Mouse (Mus musculus): Measurements from ENCODE around the gene Cadm3. TPM values are rescaled to one million over a fixed set of nuclear protein-coding genes. Genes with fewer than 3 reads are reported as not detected.

The Cadm3 gene
- polyA plus RNA-seq, 1 experiment from 2014 or later = 30.7 TPM

- Histone ChIP-seq H3K4me3 (ENCODE audit: low read depth, low read length) (no peak overlapping the region), H3K9ac (ENCODE audit: low read depth, low read length) (0 out of 2 replicates have a peak overlapping the region, but pooled peaks have one; percentile 4), H3K27me3 (ENCODE audit: control insufficient read depth, insufficient read depth, low read length) (no peaks in the 10 kb centered on the region), H3K27ac (ENCODE audit: low read depth, low read length) (no peak overlapping the region), H3K9me3 (ENCODE audit: control insufficient read depth, low read length) (no peaks in the 10 kb centered on the region), H3K4me2 (replicated peaks; ENCODE audit: low read depth, low read length) (no peak overlapping the region), H3K4me1 (replicated peaks; ENCODE audit: control insufficient read depth, insufficient read depth, low read length) (peaks cover 3% of the 10 kb centered on the region; the same call in 1 of the 2 replicates), H3K36me3 (ENCODE audit: control insufficient read depth, insufficient read depth, low read length) (no peaks in the 10 kb centered on the region)
- ATAC-seq (ENCODE audit: low FRiP score) = no peak
- DNase-seq (ENCODE audit: low spot score) = no peak
- WGBS = 56% methylated on average over 11 of the region's 11 CpGs
Measured at GRCm38 (mm10) chr1:173335903-173336302, 31.6 kb downstream of the Cadm3 start.

- Histone ChIP-seq H3K27me3 (ENCODE audit: control insufficient read depth, insufficient read depth, low read length) (no peaks in the 10 kb centered on the region), H3K27ac (ENCODE audit: low read depth, low read length) (no peak within 1 kb of the TSS), H3K4me2 (replicated peaks; ENCODE audit: low read depth, low read length) (no peak within 1 kb of the TSS), H3K4me3 (ENCODE audit: low read depth, low read length) (no peak within 1 kb of the TSS), H3K4me1 (replicated peaks; ENCODE audit: control insufficient read depth, insufficient read depth, low read length) (peaks cover 3% of the 10 kb centered on the region; the same call in 1 of the 2 replicates), H3K9ac (ENCODE audit: low read depth, low read length) (no peak within 1 kb of the TSS), H3K9me3 (ENCODE audit: control insufficient read depth, low read length) (no peaks in the 10 kb centered on the region), H3K36me3 (ENCODE audit: control insufficient read depth, insufficient read depth, low read length) (no peaks in the 10 kb centered on the region)
- no peak for DNase-seq (ENCODE audit: low spot score)
- no peak for ATAC-seq (ENCODE audit: low FRiP score)
- 78% methylated on average over 9 of the region's 9 CpGs for WGBS
Measured at GRCm38 (mm10) chr1:173333312-173334253, 33.9 kb downstream of the Cadm3 start, which contains the start of gene Ackr1. Gene Ackr1, minus strand, starts transcription at chr1:173333750.

GRCm38 (mm10) chr1:173332418-173332817 lies 35.1 kb downstream of the Cadm3 start:
- Histone ChIP-seq H3K4me3 (ENCODE audit: low read depth, low read length) (no peak overlapping the region), H3K4me2 (replicated peaks; ENCODE audit: low read depth, low read length) (no peak overlapping the region), H3K27me3 (ENCODE audit: control insufficient read depth, insufficient read depth, low read length) (no peaks in the 10 kb centered on the region), H3K36me3 (ENCODE audit: control insufficient read depth, insufficient read depth, low read length) (no peaks in the 10 kb centered on the region), H3K9me3 (ENCODE audit: control insufficient read depth, low read length) (no peaks in the 10 kb centered on the region), H3K9ac (ENCODE audit: low read depth, low read length) (no peak overlapping the region), H3K27ac (ENCODE audit: low read depth, low read length) (no peak overlapping the region), H3K4me1 (replicated peaks; ENCODE audit: control insufficient read depth, insufficient read depth, low read length) (peaks cover 3% of the 10 kb centered on the region; the same call in 1 of the 2 replicates)
- WGBS = 93% methylated on average over 5 of the region's 5 CpGs
- ATAC-seq (ENCODE audit: low FRiP score) (no peak), DNase-seq (ENCODE audit: low spot score) (no peak)

GRCm38 (mm10) chr1:173329743-173330142 lies 37.8 kb downstream of the Cadm3 start:
- no peak overlapping the region for H3K9ac ChIP-seq (ENCODE audit: low read depth, low read length)
- DNase-seq (ENCODE audit: low spot score) (no peak), ATAC-seq (ENCODE audit: low FRiP score) (no peak)
- 86% methylated on average over 5 of the region's 5 CpGs for WGBS
- H3K4me2 ChIP-seq (replicated peaks; ENCODE audit: low read depth, low read length) = no peak overlapping the region
- H3K4me1 ChIP-seq (replicated peaks; ENCODE audit: control insufficient read depth, insufficient read depth, low read length) = no peaks in the 10 kb centered on the region
- no peaks in the 10 kb centered on the region for H3K27me3 ChIP-seq (ENCODE audit: control insufficient read depth, insufficient read depth, low read length)
- H3K36me3 ChIP-seq (ENCODE audit: control insufficient read depth, insufficient read depth, low read length) = no peaks in the 10 kb centered on the region
- H3K4me3 ChIP-seq (ENCODE audit: low read depth, low read length) = no peak overlapping the region
- no peak overlapping the region for H3K27ac ChIP-seq (ENCODE audit: low read depth, low read length)
- no peaks in the 10 kb centered on the region for H3K9me3 ChIP-seq (ENCODE audit: control insufficient read depth, low read length)

- ATAC-seq (ENCODE audit: low FRiP score) = no peak
Measured at GRCm38 (mm10) chr1:173329185-173329584, 38.3 kb downstream of the Cadm3 start.

GRCm38 (mm10) chr1:173328446-173328845 lies 39.0 kb downstream of the Cadm3 start:
- Histone ChIP-seq H3K9me3 (ENCODE audit: control insufficient read depth, low read length) (no peaks in the 10 kb centered on the region), H3K27me3 (ENCODE audit: control insufficient read depth, insufficient read depth, low read length) (no peaks in the 10 kb centered on the region), H3K36me3 (ENCODE audit: control insufficient read depth, insufficient read depth, low read length) (no peaks in the 10 kb centered on the region), H3K4me3 (ENCODE audit: low read depth, low read length) (no peak overlapping the region), H3K4me1 (replicated peaks; ENCODE audit: control insufficient read depth, insufficient read depth, low read length) (no peaks in the 10 kb centered on the region), H3K9ac (ENCODE audit: low read depth, low read length) (no peak overlapping the region), H3K4me2 (replicated peaks; ENCODE audit: low read depth, low read length) (no peak overlapping the region), H3K27ac (ENCODE audit: low read depth, low read length) (no peak overlapping the region)
- ATAC-seq (ENCODE audit: low FRiP score) = no peak
- 76% methylated on average over 8 of the region's 8 CpGs for WGBS
- DNase-seq (ENCODE audit: low spot score) = no peak

More at GRCm38 (mm10) chr1:173329185-173329584, 38.3 kb downstream of the Cadm3 start:
- Histone ChIP-seq H3K4me1 (replicated peaks; ENCODE audit: control insufficient read depth, insufficient read depth, low read length) (no peaks in the 10 kb centered on the region), H3K9me3 (ENCODE audit: control insufficient read depth, low read length) (no peaks in the 10 kb centered on the region), H3K4me3 (ENCODE audit: low read depth, low read length) (no peak overlapping the region), H3K36me3 (ENCODE audit: control insufficient read depth, insufficient read depth, low read length) (no peaks in the 10 kb centered on the region), H3K4me2 (replicated peaks; ENCODE audit: low read depth, low read length) (0 out of 2 replicates have a peak overlapping the region, but pooled peaks have one; percentile 2), H3K27me3 (ENCODE audit: control insufficient read depth, insufficient read depth, low read length) (no peaks in the 10 kb centered on the region), H3K27ac (ENCODE audit: low read depth, low read length) (no peak overlapping the region), H3K9ac (ENCODE audit: low read depth, low read length) (no peak overlapping the region)
- WGBS = 56% methylated on average over 4 of the region's 4 CpGs
- no peak for DNase-seq (ENCODE audit: low spot score)

GRCm38 (mm10) chr1:173326552-173326951 lies 40.9 kb downstream of the Cadm3 start:
- no peaks in the 10 kb centered on the region for H3K4me1 ChIP-seq (replicated peaks; ENCODE audit: control insufficient read depth, insufficient read depth, low read length)
- no peak overlapping the region for H3K4me3 ChIP-seq (ENCODE audit: low read depth, low read length)
- WGBS = 77% methylated on average over 1 of the region's 1 CpGs
- DNase-seq (ENCODE audit: low spot score) (no peak), ATAC-seq (ENCODE audit: low FRiP score) (no peak)
- no peaks in the 10 kb centered on the region for H3K27me3 ChIP-seq (ENCODE audit: control insufficient read depth, insufficient read depth, low read length)
- no peaks in the 10 kb centered on the region for H3K36me3 ChIP-seq (ENCODE audit: control insufficient read depth, insufficient read depth, low read length)
- H3K9ac ChIP-seq (ENCODE audit: low read depth, low read length) = no peak overlapping the region
- H3K9me3 ChIP-seq (ENCODE audit: control insufficient read depth, low read length) = no peaks in the 10 kb centered on the region
- no peak overlapping the region for H3K27ac ChIP-seq (ENCODE audit: low read depth, low read length)
- H3K4me2 ChIP-seq (replicated peaks; ENCODE audit: low read depth, low read length) = no peak overlapping the region

- Histone ChIP-seq H3K4me3 (ENCODE audit: low read depth, low read length) (no peak overlapping the region), H3K9me3 (ENCODE audit: control insufficient read depth, low read length) (no peaks in the 10 kb centered on the region), H3K27me3 (ENCODE audit: control insufficient read depth, insufficient read depth, low read length) (no peaks in the 10 kb centered on the region), H3K9ac (ENCODE audit: low read depth, low read length) (no peak overlapping the region), H3K36me3 (ENCODE audit: control insufficient read depth, insufficient read depth, low read length) (no peaks in the 10 kb centered on the region), H3K4me1 (replicated peaks; ENCODE audit: control insufficient read depth, insufficient read depth, low read length) (no peaks in the 10 kb centered on the region), H3K27ac (ENCODE audit: low read depth, low read length) (no peak overlapping the region), H3K4me2 (replicated peaks; ENCODE audit: low read depth, low read length) (no peak overlapping the region)
- DNase-seq (ENCODE audit: low spot score) (no peak), ATAC-seq (ENCODE audit: low FRiP score) (no peak)
- 83% methylated on average over 1 of the region's 1 CpGs for WGBS
Measured at GRCm38 (mm10) chr1:173325395-173325794, 42.1 kb downstream of the Cadm3 start.

- H3K4me2 ChIP-seq (replicated peaks; ENCODE audit: low read depth, low read length) = no peak overlapping the region
- no peaks in the 10 kb centered on the region for H3K4me1 ChIP-seq (replicated peaks; ENCODE audit: control insufficient read depth, insufficient read depth, low read length)
- DNase-seq (ENCODE audit: low spot score) (no peak), ATAC-seq (ENCODE audit: low FRiP score) (no peak)
- no peak overlapping the region for H3K4me3 ChIP-seq (ENCODE audit: low read depth, low read length)
- H3K9ac ChIP-seq (ENCODE audit: low read depth, low read length) = no peak overlapping the region
- no peaks in the 10 kb centered on the region for H3K27me3 ChIP-seq (ENCODE audit: control insufficient read depth, insufficient read depth, low read length)
- H3K9me3 ChIP-seq (ENCODE audit: control insufficient read depth, low read length) = no peaks in the 10 kb centered on the region
- 73% methylated on average over 4 of the region's 4 CpGs for WGBS
- H3K36me3 ChIP-seq (ENCODE audit: control insufficient read depth, insufficient read depth, low read length) = no peaks in the 10 kb centered on the region
- H3K27ac ChIP-seq (ENCODE audit: low read depth, low read length) = no peak overlapping the region
Measured at GRCm38 (mm10) chr1:173324961-173325360, 42.5 kb downstream of the Cadm3 start.
